Mouse (Mus musculus) intestine, embryonic 15.5 days (tissue): ENCODE measurements around the gene Ctsm. TPM values are rescaled to one million over a fixed set of nuclear protein-coding genes. Genes with fewer than 3 reads are reported as not detected.
"Not testable (repeated sequence)": the region's sequence is repeated elsewhere in the genome, so short reads cannot be mapped to it uniquely, and the experiment has no call there.

Experiments used
- ATAC-seq: fragments of 200-750 bp; cut with Nextera tagmentation; 2 replicates; pipeline ENCODE4 v1.8.0; 2017; ENCODE audit warnings: moderate TSS enrichment, moderate library complexity
- H3K27ac ChIP-seq: fragments of 300-500 bp; sonication (generic); 2 replicates; pipeline ENCODE4 v1.5.1; 2015; ENCODE audit warnings: mild to moderate bottlenecking, inconsistent platforms
- H3K27me3 ChIP-seq: fragments of 300-500 bp; sonication (generic); replicated peaks from 2 replicates; pipeline ENCODE4 v1.6.1; 2015; ENCODE audit warnings: inconsistent platforms
- H3K36me3 ChIP-seq: fragments of 300-500 bp; sonication (generic); 2 replicates; pipeline ENCODE4 v1.6.1; 2015; ENCODE audit warnings: inconsistent platforms
- H3K4me1 ChIP-seq: fragments of 300-500 bp; sonication (generic); replicated peaks from 2 replicates; pipeline ENCODE4 v1.6.1; 2015; ENCODE audit warnings: inconsistent platforms
- H3K4me2 ChIP-seq: fragments of 300-500 bp; sonication (generic); replicated peaks from 2 replicates; pipeline ENCODE4 v1.6.1; 2015; ENCODE audit warnings: mild to moderate bottlenecking, inconsistent platforms
- H3K4me3 ChIP-seq: fragments of 300-500 bp; sonication (generic); replicated peaks from 2 replicates; pipeline ENCODE4 v1.5.1; 2015; ENCODE audit warnings: inconsistent platforms
- H3K9ac ChIP-seq: fragments of 300-500 bp; sonication (generic); 2 replicates; pipeline ENCODE4 v1.6.1; 2015; ENCODE audit warnings: inconsistent platforms
- H3K9me3 ChIP-seq: fragments of 300-500 bp; sonication (generic); 2 replicates; pipeline ENCODE4 v1.6.1; 2016; ENCODE audit warnings: inconsistent platforms
- WGBS: fragments of 180-500 bp; shearing (Covaris S2); methylation state at CpG from one replicate; pipeline ENCODE4 v1.1.7; 2015; 5-methylcytosine and 5-hydroxymethylcytosine counted together
- polyA plus RNA-seq: library from polyadenylated mRNA; unstranded; fragments of >200 nt; fragmentation: Nextera tagmentation; extraction: Ambion mirVana; gene quantifications from 2 replicates; pipeline ENCODE4 v1.2.1, GENCODE M21; 2015

Ctsm gene
- not detected in 2 replicates for polyA plus RNA-seq

GRCm38 (mm10) chr13:61541631-61542030, at the start of gene Ctsm:
TSS of gene Ctsm (minus strand) at chr13:61541839.
- no peak for ATAC-seq

GRCm38 (mm10) chr13:61570027-61570426, 28.4 kb upstream of the Ctsm start, which contains the start of gene Cts3:
TSS of gene Cts3 (minus strand) at chr13:61570127.
- no peak for ATAC-seq
- H3K36me3 ChIP-seq: no peaks in the 10 kb centered on the region
- H3K4me2 ChIP-seq: no peak within 1 kb of the TSS
- no peak within 1 kb of the TSS for H3K4me3 ChIP-seq
- no peak within 1 kb of the TSS for H3K27ac ChIP-seq
- no peaks in the 10 kb centered on the region for H3K4me1 ChIP-seq
- H3K9ac ChIP-seq: no peak within 1 kb of the TSS
- no peaks in the 10 kb centered on the region for H3K27me3 ChIP-seq
- no peaks in the 10 kb centered on the region; the same call in 1 of the 2 replicates for H3K9me3 ChIP-seq

More at GRCm38 (mm10) chr13:61541631-61542030, at the start of gene Ctsm:
- 68% methylated on average over 4 of the region's 4 CpGs for WGBS
- H3K9ac ChIP-seq: no peak within 1 kb of the TSS
- H3K4me1 ChIP-seq: no peaks in the 10 kb centered on the region
- no peak within 1 kb of the TSS for H3K4me2 ChIP-seq
- H3K27me3 ChIP-seq: no peaks in the 10 kb centered on the region
- no peaks in the 10 kb centered on the region for H3K36me3 ChIP-seq
- no peak within 1 kb of the TSS for H3K4me3 ChIP-seq
- no peak within 1 kb of the TSS for H3K27ac ChIP-seq
- no peaks in the 10 kb centered on the region for H3K9me3 ChIP-seq

GRCm38 (mm10) chr13:61568074-61568473, 26.4 kb upstream of the Ctsm start, which contains the start of gene Gm49352:
TSS of gene Gm49352 (minus strand) at chr13:61568174.
- ATAC-seq, H3K9me3 ChIP-seq, H3K27ac ChIP-seq, H3K4me2 ChIP-seq, H3K4me1 ChIP-seq, H3K36me3 ChIP-seq, H3K4me3 ChIP-seq, H3K27me3 ChIP-seq, H3K9ac ChIP-seq: not testable (repeated sequence)
- WGBS: 46% methylated on average over 1 of the region's 1 CpGs

Other genes starting within 250 kb of the Ctsm start
- gene Cts7, start 183.6 kb downstream of the Ctsm start, polyA plus RNA-seq: not detected in 2 replicates
- gene Gm49352, start 26.3 kb upstream of the Ctsm start, polyA plus RNA-seq: not detected in 2 replicates
- gene Cts3, start 28.3 kb upstream of the Ctsm start, polyA plus RNA-seq: not detected in 2 replicates